Mouse (Mus musculus) liver, embryonic 13.5 days (tissue): ENCODE measurements around the gene Mrtfb. TPM values are rescaled to one million over a fixed set of nuclear protein-coding genes. Genes with fewer than 3 reads are reported as not detected.

Experiments
- ATAC-seq: fragments of 200-750 bp; cut with Nextera tagmentation; 2 replicates; pipeline ENCODE4 v1.8.0; 2017; ENCODE audit warnings: low read depth, mild to moderate bottlenecking, moderate number of reproducible peaks, moderate library complexity
- DNase-seq: peaks from one replicate; pipeline ENCODE4 v3.0.0; 2022
- H3K27ac ChIP-seq: fragments of 300-500 bp; sonication (generic); 2 replicates; pipeline ENCODE4 v1.5.1; 2015; ENCODE audit warnings: moderate library complexity, mild to moderate bottlenecking, inconsistent platforms
- H3K27me3 ChIP-seq: fragments of 300-500 bp; sonication (generic); 2 replicates; pipeline ENCODE4 v1.6.1; 2015; ENCODE audit warnings: mild to moderate bottlenecking, inconsistent platforms
- H3K36me3 ChIP-seq: fragments of 300-500 bp; sonication (generic); 2 replicates; pipeline ENCODE4 v1.6.1; 2015; ENCODE audit warnings: mild to moderate bottlenecking, inconsistent platforms
- H3K4me1 ChIP-seq: fragments of 300-500 bp; sonication (generic); replicated peaks from 2 replicates; pipeline ENCODE4 v1.6.1; 2015; ENCODE audit warnings: inconsistent platforms
- H3K4me2 ChIP-seq: fragments of 300-500 bp; sonication (generic); 2 replicates; pipeline ENCODE4 v1.6.1; 2015; ENCODE audit warnings: inconsistent platforms, mild to moderate bottlenecking, moderate library complexity
- H3K4me3 ChIP-seq: fragments of 300-500 bp; sonication (generic); replicated peaks from 2 replicates; pipeline ENCODE4 v1.5.1; 2015; ENCODE audit warnings: mild to moderate bottlenecking, inconsistent platforms
- H3K9ac ChIP-seq: fragments of 300-500 bp; sonication (generic); 2 replicates; pipeline ENCODE4 v1.6.1; 2015; ENCODE audit warnings: mild to moderate bottlenecking, inconsistent platforms
- H3K9me3 ChIP-seq: fragments of 300-500 bp; sonication (generic); replicated peaks from 2 replicates; pipeline ENCODE4 v1.6.1; 2016; ENCODE audit warnings: inconsistent platforms
- WGBS: fragments of 180-500 bp; shearing (Covaris S2); methylation state at CpG from one replicate; pipeline ENCODE4 v1.1.7; 2015; ENCODE audit not compliant: insufficient replicate concordance; 5-methylcytosine and 5-hydroxymethylcytosine counted together
- polyA plus RNA-seq: library from polyadenylated mRNA; unstranded; fragments of >200 nt; fragmentation: Nextera tagmentation; extraction: Ambion mirVana; gene quantifications from 2 replicates; pipeline ENCODE4 v1.2.1, GENCODE M21; 2015

Mrtfb gene
- polyA plus RNA-seq: 3.2 and 3.7 TPM in 2 replicates

DNA sequence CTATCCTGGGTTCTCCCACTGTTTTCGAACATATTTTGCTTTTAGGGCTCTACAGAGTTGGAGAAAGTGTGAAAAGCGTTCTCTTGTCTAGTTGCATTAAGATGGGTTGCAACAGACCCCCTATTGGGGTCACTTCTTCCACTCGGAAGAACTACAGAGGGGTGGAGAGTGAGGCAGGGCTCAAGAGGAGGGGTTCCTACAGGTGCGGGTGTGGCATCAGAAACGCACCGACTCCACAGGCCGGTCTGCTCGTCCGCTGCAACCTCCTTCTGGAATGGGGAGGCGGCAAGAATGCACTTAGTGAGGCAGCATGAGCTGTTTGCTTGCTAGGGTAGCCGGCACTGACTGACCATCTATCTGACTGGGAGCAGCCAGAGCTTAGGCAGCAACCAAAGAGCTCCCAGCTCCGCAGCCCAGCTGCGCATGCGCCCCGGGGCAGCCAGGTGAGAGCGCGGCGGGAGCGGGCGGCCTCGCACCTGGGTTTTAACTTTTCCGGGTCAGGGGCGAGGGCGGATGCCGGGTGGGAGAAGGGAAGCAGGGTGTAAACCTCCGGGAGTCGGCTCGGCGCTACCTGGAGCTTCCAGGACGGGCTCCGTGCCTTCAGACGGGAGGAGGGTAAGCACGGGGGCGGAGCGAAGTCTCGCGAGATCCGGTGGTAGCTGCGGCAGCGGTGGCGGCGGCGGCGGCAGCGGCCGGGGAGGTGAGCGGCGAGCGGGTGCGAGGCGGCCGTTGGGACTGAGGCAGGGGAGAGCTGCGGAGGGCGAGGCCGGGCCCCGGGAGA is at the start of gene Mrtfb:
TSS of gene Mrtfb (plus strand) at position 627 of the 781 bp plus-strand sequence.
- H3K4me2 ChIP-seq: peak within 1 kb of the TSS; percentile 96
- H3K27ac ChIP-seq: peak within 1 kb of the TSS; percentile 47
- peak within 1 kb of the TSS; percentile 75 for H3K4me3 ChIP-seq
- WGBS: 2% methylated on average over 48 of the region's 56 CpGs
- H3K36me3 ChIP-seq: no peaks in the 10 kb centered on the region
- H3K9me3 ChIP-seq: no peaks in the 10 kb centered on the region
- ATAC-seq (peak; percentile 85), DNase-seq (peak; percentile 81)
- peak within 1 kb of the TSS; percentile 82 for H3K9ac ChIP-seq
- peaks cover 31% of the 10 kb centered on the region for H3K4me1 ChIP-seq
- H3K27me3 ChIP-seq: peaks cover 4% of the 10 kb centered on the region; the same call in 1 of the 2 replicates

DNA sequence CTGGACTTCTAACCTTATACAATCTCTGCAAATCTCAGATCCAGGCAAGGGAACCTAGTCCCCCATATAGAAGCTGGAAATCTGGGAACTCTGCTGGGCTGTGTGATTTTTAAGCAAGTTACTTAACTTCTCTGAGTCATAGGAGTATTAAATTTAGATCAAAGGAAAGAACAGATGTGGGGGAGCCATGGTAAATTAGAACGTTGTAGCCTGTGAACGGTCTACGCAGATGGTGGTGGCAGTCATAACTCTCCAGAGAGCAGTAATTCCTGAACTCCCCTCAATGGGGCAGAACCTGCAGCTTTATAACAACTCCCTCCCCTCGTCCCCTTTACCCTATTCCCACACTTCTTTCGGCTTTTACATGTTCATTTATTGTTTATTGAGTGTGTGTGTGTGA is 48.6 kb upstream of the Mrtfb start:
- H3K9me3 ChIP-seq: no peaks in the 10 kb centered on the region
- ATAC-seq (no peak), DNase-seq (no peak)
- no peaks in the 10 kb centered on the region for H3K27me3 ChIP-seq
- H3K4me3 ChIP-seq: no peak overlapping the region
- 56% methylated on average over 5 of the region's 5 CpGs for WGBS
- H3K27ac ChIP-seq: no peak overlapping the region
- no peak overlapping the region for H3K9ac ChIP-seq
- peaks cover 4% of the 10 kb centered on the region; the same call in 1 of the 2 replicates for H3K4me1 ChIP-seq
- H3K36me3 ChIP-seq: no peaks in the 10 kb centered on the region
- no peak overlapping the region for H3K4me2 ChIP-seq

DNA sequence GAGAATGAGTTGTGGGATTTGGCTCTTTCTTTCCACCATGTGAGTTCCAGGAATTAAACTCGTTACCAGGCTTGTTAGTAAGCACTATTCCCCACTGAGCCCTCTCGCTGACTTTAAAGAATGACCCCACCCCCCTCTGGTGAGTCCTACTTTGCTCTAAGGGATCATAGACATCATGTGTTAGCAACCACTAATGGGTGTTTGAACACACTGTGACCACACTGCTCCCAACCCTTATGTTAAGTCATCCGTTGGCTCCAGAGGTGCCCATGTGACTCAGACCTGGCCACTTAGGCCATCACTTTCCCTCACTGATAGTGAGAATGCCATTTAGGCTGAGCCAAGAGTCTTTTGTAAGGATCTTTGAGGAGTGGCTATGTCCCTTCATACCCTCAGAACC is 48.2 kb upstream of the Mrtfb start:
- WGBS: 29% methylated on average over 3 of the region's 3 CpGs
- ATAC-seq (no peak), DNase-seq (no peak)
- Histone ChIP-seq H3K27me3 (no peaks in the 10 kb centered on the region), H3K4me1 (peaks cover 4% of the 10 kb centered on the region; the same call in 1 of the 2 replicates), H3K36me3 (no peaks in the 10 kb centered on the region), H3K9me3 (no peaks in the 10 kb centered on the region), H3K4me3 (no peak overlapping the region), H3K4me2 (no peak overlapping the region), H3K9ac (no peak overlapping the region), H3K27ac (no peak overlapping the region)

DNA sequence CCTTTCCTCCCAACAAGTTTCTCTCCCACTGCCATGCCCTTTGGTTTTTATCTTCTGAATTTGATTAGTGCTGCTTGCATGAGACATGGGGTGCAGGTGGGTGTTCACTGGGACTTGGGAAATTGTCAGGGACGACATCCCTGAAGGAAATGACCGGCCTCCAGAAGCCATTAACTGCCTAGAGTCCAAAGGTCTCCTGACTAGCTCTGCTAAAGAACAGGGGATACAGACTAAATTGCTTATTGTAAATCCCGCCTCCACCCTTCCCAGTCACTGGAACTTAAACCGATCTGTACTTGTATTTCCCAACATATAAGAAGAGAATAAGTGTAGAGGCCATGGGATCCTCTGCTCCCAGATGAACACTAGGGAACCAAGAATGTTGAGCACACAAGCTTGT is 43.5 kb upstream of the Mrtfb start:
- DNase-seq (no peak), ATAC-seq (no peak)
- 63% methylated on average over 4 of the region's 4 CpGs for WGBS
- no peak overlapping the region for H3K4me3 ChIP-seq
- H3K27me3 ChIP-seq: no peaks in the 10 kb centered on the region
- H3K9ac ChIP-seq: no peak overlapping the region
- no peak overlapping the region for H3K4me2 ChIP-seq
- H3K27ac ChIP-seq: no peak overlapping the region
- no peaks in the 10 kb centered on the region for H3K36me3 ChIP-seq
- H3K9me3 ChIP-seq: no peaks in the 10 kb centered on the region
- no peaks in the 10 kb centered on the region for H3K4me1 ChIP-seq

DNA sequence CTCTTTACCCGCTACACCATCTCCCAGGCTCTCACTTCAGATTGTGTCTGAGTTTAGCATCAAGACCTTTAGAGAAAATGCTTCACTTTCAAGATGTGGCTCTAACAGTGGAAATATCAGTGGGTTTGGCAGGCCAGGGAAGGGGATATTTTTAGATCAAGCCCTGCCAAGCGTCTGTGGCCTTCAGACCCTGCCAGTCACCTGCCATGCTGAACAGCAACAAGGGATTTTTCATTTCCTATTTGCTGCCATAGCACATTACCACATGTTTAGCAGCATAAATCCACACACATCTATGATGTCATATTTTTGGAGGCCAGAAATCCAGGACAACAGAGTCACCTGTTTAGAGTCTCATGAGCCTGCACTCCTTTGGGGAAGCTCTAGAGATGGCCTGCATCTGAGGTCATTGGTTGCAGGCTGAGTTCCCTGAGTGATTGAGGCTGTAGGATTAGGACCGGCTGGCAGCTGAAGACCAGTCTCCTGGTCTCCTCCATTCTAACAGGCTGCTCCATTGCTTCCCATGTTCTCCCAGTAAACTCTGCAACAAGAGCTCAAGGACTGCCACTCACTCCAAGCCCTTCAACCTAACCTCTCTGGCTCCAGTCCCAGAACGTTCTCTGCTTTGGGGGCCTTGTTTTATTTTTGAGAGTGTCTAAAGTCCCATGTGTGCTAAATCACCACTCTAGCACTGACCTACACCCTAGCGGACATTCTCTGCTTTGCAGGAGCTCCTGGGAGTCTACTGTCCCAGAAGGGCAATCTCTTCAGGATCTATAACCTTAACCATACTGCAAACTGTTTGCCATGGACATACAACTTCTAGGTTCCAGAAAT is 39.9 kb upstream of the Mrtfb start:
- 47% methylated on average over 5 of the region's 5 CpGs for WGBS
- Histone ChIP-seq H3K27ac (no peak overlapping the region), H3K9ac (no peak overlapping the region), H3K4me1 (no peaks in the 10 kb centered on the region), H3K4me2 (no peak overlapping the region), H3K36me3 (no peaks in the 10 kb centered on the region), H3K27me3 (no peaks in the 10 kb centered on the region), H3K4me3 (no peak overlapping the region), H3K9me3 (no peaks in the 10 kb centered on the region)
- DNase-seq: no peak
- no peak for ATAC-seq

DNA sequence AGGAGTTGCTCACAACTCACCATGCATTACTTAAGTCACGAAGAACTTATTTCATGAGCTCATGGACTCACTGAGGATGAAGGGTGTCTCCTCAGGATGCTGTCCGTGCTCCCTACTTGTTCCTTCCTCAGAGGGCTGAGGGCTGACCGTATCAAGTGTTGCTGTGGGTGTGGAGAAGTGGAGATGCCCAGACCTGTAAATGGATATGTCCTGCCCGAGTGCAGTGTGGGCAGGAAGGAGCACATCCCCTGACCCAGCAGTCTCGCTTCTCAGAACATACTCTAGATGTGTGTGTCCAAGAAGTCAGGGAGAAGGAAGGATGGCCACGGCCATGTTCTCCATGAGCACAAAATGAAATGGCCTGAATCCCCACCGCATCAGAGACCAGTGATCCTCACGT is 38.3 kb upstream of the Mrtfb start:
- Histone ChIP-seq H3K9me3 (no peaks in the 10 kb centered on the region), H3K27ac (no peak overlapping the region), H3K27me3 (no peaks in the 10 kb centered on the region), H3K4me1 (no peaks in the 10 kb centered on the region), H3K9ac (no peak overlapping the region), H3K4me2 (no peak overlapping the region), H3K4me3 (no peak overlapping the region), H3K36me3 (no peaks in the 10 kb centered on the region)
- WGBS: 59% methylated on average over 8 of the region's 8 CpGs
- DNase-seq (no peak), ATAC-seq (no peak)

DNA sequence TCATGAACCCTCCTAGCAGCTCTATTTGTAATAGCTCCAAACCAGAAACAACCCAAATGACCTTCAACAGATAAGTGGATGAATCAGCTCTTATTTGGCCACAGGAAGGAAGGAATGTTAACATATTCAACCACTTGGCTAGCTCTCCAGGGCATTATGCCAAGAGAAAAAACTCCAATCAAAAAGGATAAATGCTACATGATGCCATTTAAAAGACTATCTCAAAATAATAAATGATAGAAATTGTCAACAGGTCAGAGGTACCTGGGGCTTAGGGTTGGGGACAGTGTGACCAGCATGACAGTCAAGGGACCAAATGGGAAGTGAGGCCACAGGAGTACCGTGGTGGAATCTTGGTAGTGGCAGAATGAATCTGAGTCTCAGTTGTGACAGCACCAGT is 34.8 kb upstream of the Mrtfb start:
- H3K4me3 ChIP-seq: no peak overlapping the region
- DNase-seq: no peak
- WGBS: 24% methylated on average over 1 of the region's 1 CpGs
- no peak overlapping the region for H3K27ac ChIP-seq
- no peaks in the 10 kb centered on the region for H3K27me3 ChIP-seq
- H3K9ac ChIP-seq: no peak overlapping the region
- no peaks in the 10 kb centered on the region for H3K36me3 ChIP-seq
- H3K4me2 ChIP-seq: no peak overlapping the region
- no peak for ATAC-seq
- no peaks in the 10 kb centered on the region for H3K9me3 ChIP-seq
- no peaks in the 10 kb centered on the region for H3K4me1 ChIP-seq

DNA sequence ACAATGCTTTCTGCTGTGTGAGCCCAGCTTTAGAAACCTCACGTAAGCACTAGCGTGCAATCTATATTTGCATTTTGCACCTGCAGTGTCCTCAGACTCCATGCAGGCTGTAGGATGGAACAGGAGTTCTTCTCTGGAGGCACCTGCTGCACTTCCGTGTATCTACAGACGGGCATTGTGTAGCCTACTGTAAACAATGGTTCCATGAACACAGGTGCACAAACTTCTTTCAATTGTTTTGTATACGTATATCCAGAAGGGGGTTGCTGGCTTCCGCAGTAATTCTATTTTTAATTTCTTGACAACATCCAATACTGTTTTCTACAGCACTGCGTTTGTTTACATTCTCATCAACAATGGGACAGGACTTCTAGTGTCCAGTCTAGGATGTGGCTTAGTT is 24.2 kb upstream of the Mrtfb start:
- H3K27me3 ChIP-seq: no peaks in the 10 kb centered on the region
- H3K36me3 ChIP-seq: no peaks in the 10 kb centered on the region
- no peak overlapping the region for H3K27ac ChIP-seq
- ATAC-seq (no peak), DNase-seq (no peak)
- no peak overlapping the region for H3K4me3 ChIP-seq
- no peak overlapping the region for H3K4me2 ChIP-seq
- no peaks in the 10 kb centered on the region for H3K4me1 ChIP-seq
- WGBS: 73% methylated on average over 7 of the region's 7 CpGs
- no peak overlapping the region for H3K9ac ChIP-seq
- H3K9me3 ChIP-seq: no peaks in the 10 kb centered on the region

DNA sequence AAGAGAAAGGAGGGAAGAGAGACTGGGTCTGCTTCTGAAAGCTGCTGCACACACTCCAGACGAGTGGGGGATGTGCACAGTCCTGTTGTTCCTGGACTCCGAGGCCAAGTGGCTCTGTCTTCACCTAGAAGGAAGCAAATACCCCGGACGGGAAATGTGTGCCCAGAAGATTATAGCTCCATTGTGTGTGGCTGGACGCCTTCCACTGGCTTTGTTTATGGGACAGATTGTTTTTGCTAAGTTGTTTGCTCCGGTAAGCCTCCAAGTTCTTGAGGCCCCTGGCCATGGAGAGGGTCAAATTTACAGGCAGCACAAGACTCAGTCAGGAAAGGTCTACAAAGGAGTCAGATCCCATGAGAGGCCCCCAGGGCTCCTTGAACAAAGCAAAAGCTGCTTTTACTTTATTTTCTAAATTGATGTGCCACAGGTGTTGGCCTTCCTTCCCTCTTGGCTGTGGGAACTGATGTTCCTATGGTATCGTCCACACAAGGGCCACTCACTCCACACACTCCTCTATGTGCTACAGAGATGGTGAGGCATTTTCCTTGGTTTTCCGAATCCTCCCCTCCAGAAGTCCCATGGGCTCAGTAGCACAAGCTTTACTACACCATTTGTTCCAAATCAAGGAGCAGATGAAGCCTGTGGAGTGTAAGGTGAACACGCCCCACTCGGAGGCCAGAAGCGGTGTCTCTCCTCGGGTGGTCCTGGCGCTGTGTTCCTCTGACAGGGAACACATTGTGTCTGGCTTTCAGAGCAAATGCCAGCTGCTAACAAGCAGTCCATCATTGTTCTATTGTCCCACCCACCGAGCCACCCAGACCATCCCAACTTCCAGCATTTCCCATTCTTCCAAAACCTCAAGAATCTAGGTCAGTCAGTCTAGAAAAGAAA is 23.1 kb upstream of the Mrtfb start:
- Histone ChIP-seq H3K36me3 (no peaks in the 10 kb centered on the region), H3K27me3 (no peaks in the 10 kb centered on the region), H3K4me1 (no peaks in the 10 kb centered on the region), H3K4me2 (no peak overlapping the region), H3K9ac (no peak overlapping the region), H3K27ac (no peak overlapping the region), H3K9me3 (no peaks in the 10 kb centered on the region), H3K4me3 (no peak overlapping the region)
- no peak for ATAC-seq
- no peak for DNase-seq
- WGBS: 39% methylated on average over 14 of the region's 14 CpGs

DNA sequence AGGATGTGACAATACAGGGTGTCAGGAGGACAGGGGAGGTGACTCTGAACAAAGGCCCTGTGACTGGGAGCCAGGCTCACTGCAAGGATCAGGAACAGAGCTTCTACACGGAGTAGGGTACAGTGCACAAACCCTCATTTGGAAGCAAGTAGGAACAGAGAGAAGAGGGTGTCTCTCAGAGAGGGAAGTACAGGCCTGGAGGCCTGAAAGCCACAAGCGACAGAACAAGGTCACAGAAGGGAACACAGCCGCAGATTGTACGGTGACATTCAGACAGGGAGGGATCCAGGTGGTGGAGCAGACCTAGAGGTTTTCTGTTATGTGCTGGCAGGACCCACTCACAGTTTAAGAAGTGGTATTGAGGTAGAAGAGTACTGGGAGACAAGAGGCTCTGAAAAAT is 17.2 kb upstream of the Mrtfb start:
- no peak; the same call in 1 of the 2 replicates for ATAC-seq
- no peak overlapping the region for H3K9ac ChIP-seq
- no peak overlapping the region for H3K4me3 ChIP-seq
- H3K9me3 ChIP-seq: no peaks in the 10 kb centered on the region
- no peaks in the 10 kb centered on the region for H3K36me3 ChIP-seq
- no peak overlapping the region for H3K4me2 ChIP-seq
- H3K27ac ChIP-seq: no peak overlapping the region
- H3K27me3 ChIP-seq: no peaks in the 10 kb centered on the region
- 37% methylated on average over 4 of the region's 4 CpGs for WGBS
- no peaks in the 10 kb centered on the region for H3K4me1 ChIP-seq
- DNase-seq: no peak

DNA sequence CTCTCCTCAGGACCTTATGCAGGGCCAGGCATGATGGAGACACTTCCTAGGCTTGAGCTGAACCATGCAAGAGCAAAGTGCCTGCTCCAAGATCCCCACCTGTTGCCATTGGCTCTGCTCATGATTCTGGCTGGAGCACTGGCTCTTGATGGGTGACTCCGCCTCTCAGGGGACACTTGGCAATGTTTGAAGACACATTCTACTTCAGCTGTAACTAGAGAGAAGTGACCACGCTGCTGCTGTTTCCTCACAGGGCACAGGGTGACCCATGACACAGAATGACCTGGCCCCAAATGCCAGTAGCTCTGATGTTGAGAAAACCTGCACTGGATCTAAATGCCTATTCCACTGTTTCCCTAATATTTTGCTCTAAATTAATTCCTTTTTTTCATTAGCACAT is 16.7 kb upstream of the Mrtfb start:
- ATAC-seq: no peak
- Histone ChIP-seq H3K36me3 (no peaks in the 10 kb centered on the region), H3K4me3 (no peak overlapping the region), H3K4me2 (no peak overlapping the region), H3K9me3 (no peaks in the 10 kb centered on the region), H3K9ac (no peak overlapping the region), H3K27ac (no peak overlapping the region), H3K4me1 (no peaks in the 10 kb centered on the region), H3K27me3 (no peaks in the 10 kb centered on the region)
- no peak for DNase-seq
- WGBS: 45% methylated on average over 2 of the region's 2 CpGs
